Mouse (Mus musculus) midbrain, embryonic 14.5 days (tissue): ENCODE data around the gene Plekhg1. TPM values are rescaled to one million over a fixed set of nuclear protein-coding genes. Genes with fewer than 3 reads are reported as not detected.

Experiments used
- ATAC-seq: fragments of 200-750 bp; cut with Nextera tagmentation; 2 replicates; pipeline ENCODE4 v1.8.0; 2017; ENCODE audit warnings: moderate number of reproducible peaks, moderate library complexity; ENCODE audit not compliant: low FRiP score, low TSS enrichment
- DNase-seq: peaks from one replicate; pipeline ENCODE4 v3.0.0-alpha.2; 2015
- H3K27ac ChIP-seq: fragments of 300-500 bp; sonication (generic); replicated peaks from 2 replicates; pipeline ENCODE4 v1.5.1; 2014; ENCODE audit warnings: mild to moderate bottlenecking, low read depth, low read length, moderate library complexity
- H3K27me3 ChIP-seq: fragments of 300-500 bp; sonication (generic); 2 replicates; pipeline ENCODE4 v1.6.1; 2014; ENCODE audit warnings: low read length, control low read depth, mixed read lengths; ENCODE audit not compliant: control insufficient read depth, insufficient read depth
- H3K36me3 ChIP-seq: fragments of 300-500 bp; sonication (generic); 2 replicates; pipeline ENCODE4 v1.6.1; 2014; ENCODE audit warnings: low read length, control low read depth; ENCODE audit not compliant: control insufficient read depth, insufficient read depth
- H3K4me1 ChIP-seq: fragments of 300-500 bp; sonication (generic); 2 replicates; pipeline ENCODE4 v1.6.1; 2014; ENCODE audit warnings: mild to moderate bottlenecking, antibody characterized with exemption, low read length, control low read depth; ENCODE audit not compliant: control insufficient read depth, insufficient read depth
- H3K4me2 ChIP-seq: fragments of 300-500 bp; sonication (generic); 2 replicates; pipeline ENCODE4 v1.6.1; 2014; ENCODE audit warnings: mild to moderate bottlenecking, low read length, moderate library complexity
- H3K4me3 ChIP-seq: fragments of 300-500 bp; sonication (generic); replicated peaks from 2 replicates; pipeline ENCODE4 v1.5.1; 2014; ENCODE audit warnings: low read depth, low read length
- H3K9ac ChIP-seq: fragments of 300-500 bp; sonication (generic); replicated peaks from 2 replicates; pipeline ENCODE4 v1.6.1; 2014; ENCODE audit warnings: mild to moderate bottlenecking, low read length, moderate library complexity
- H3K9me3 ChIP-seq: fragments of 300-500 bp; sonication (generic); 2 replicates; pipeline ENCODE4 v1.6.1; 2016; ENCODE audit warnings: low read length, control low read depth, mixed read lengths; ENCODE audit not compliant: control insufficient read depth
- WGBS: fragments of 180-500 bp; shearing (Covaris S2); extraction: QIAGEN DNeasy Blood & Tissue Kit; methylation state at CpG from one replicate; pipeline ENCODE4 v1.1.7; 2014; 5-methylcytosine and 5-hydroxymethylcytosine counted together
- polyA plus RNA-seq: library from polyadenylated mRNA; unstranded; fragments of >200 nt; fragmentation: Nextera tagmentation; extraction: Ambion mirVana; gene quantifications from 2 replicates; pipeline ENCODE4 v1.2.1, GENCODE M21; 2014

Gene Plekhg1
- polyA plus RNA-seq, 1 experiment from 2014 or later, result 8.9 TPM

DNA sequence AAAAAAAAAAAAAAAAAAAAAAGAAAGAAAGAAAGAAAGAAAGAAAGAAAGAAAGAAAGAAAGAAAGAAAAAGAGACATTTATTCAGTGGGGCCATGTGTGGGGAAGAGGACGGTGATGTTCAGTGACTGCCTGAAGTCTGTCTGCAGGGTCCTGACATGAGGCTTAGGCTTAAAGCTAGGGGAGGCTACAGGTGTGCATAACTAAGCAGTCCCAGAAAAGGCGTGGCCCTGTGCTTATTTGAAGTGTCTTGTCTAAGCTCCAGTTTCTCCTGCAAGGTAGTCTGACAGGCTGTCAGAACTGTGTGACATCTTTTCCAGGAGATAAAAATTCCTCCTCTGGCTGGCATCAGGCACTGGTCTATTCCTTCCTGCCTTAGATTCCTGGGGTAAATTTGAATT is 37.6 kb upstream of the Plekhg1 start:
- H3K4me3 ChIP-seq, result no peak overlapping the region
- no peaks in the 10 kb centered on the region for H3K36me3 ChIP-seq
- no peak for DNase-seq
- H3K9ac ChIP-seq, result no peak overlapping the region
- H3K27ac ChIP-seq, result no peak overlapping the region
- ATAC-seq, result no peak
- H3K27me3 ChIP-seq, result no peaks in the 10 kb centered on the region
- no peak overlapping the region for H3K4me2 ChIP-seq
- no peaks in the 10 kb centered on the region for H3K9me3 ChIP-seq
- no peaks in the 10 kb centered on the region for H3K4me1 ChIP-seq
- 80% methylated on average over 2 of the region's 2 CpGs for WGBS

DNA sequence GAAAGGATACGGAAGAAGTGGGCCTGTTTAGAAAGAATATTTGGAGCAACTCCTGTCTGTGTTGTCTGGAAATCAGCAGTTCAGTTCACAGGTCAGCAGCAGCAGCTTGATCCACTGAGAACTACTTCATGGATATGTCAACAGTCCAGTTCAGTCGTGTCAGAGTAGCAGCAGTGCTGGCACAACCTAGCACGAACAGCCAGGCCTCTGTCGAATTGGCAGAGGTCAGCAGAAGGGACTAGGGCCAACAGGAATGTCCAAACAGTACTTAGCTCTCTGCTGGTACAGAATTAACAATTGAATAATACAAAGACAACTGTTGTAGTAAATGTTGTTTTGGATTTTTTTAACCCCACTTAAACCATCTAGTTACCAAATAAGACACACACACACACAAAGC is 33.9 kb upstream of the Plekhg1 start:
- no peak overlapping the region for H3K4me2 ChIP-seq
- no peaks in the 10 kb centered on the region for H3K27me3 ChIP-seq
- no peaks in the 10 kb centered on the region for H3K36me3 ChIP-seq
- H3K4me1 ChIP-seq, result no peaks in the 10 kb centered on the region
- ATAC-seq (no peak), DNase-seq (no peak)
- 85% methylated on average over 4 of the region's 4 CpGs for WGBS
- H3K27ac ChIP-seq, result no peak overlapping the region
- H3K9ac ChIP-seq, result no peak overlapping the region
- H3K4me3 ChIP-seq, result no peak overlapping the region
- no peaks in the 10 kb centered on the region for H3K9me3 ChIP-seq

DNA sequence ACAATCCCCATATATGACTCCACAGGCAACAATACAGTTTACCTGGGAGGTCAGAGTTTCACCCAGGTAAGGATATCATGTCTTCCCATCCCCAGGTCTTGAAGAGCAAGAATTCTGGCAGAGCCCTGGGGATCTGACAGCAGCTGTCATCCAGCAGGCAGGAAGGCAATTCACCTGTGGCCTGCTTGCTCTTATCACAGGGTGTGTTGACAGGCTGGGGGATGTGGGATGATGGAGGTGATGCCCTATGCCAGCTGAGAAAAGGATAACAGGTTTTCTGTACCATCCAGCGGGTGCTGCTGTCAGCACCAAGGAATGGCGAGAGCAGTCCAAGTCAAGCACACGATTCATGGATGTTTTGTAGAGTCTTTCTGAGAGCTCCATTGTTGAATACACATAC is 30.1 kb upstream of the Plekhg1 start:
- Histone ChIP-seq H3K27me3 (no peaks in the 10 kb centered on the region), H3K4me2 (no peak overlapping the region), H3K9me3 (no peaks in the 10 kb centered on the region), H3K27ac (no peak overlapping the region), H3K36me3 (no peaks in the 10 kb centered on the region), H3K9ac (no peak overlapping the region), H3K4me3 (no peak overlapping the region), H3K4me1 (no peaks in the 10 kb centered on the region)
- DNase-seq, result no peak
- ATAC-seq, result no peak
- WGBS, result 96% methylated on average over 3 of the region's 3 CpGs

DNA sequence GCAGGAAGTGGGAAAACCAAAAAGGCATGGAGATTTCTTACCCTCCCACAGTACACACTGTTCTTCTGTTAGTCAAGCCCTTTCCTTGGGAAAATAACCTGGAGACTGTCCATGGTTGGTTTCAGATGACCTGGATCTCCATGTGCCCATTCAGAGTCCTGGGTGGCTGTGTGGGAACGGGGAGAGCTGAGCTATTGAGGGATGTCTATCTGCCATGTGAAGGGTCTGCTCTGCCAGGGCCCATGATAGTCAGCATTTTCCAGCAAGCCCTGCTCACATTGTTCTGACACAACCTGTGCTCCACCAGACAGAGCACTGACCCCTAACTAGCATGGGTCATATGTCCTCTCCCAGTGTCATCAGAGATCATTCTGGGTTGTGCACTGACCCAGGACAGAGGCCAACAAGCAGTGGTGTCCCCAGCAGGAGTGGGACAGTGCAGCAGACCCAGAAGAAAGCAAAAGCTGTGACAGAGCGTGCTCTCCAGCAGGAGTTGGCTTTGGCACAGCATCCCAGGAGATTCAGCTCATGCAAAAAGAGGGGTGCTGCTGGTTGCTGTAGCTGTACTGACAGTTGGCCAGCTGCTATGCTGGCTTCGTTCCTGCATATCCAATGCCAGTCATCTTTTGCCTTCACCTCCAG is 24.7 kb upstream of the Plekhg1 start:
- ATAC-seq (no peak; the same call in 1 of the 2 replicates), DNase-seq (no peak)
- Histone ChIP-seq H3K9me3 (no peaks in the 10 kb centered on the region), H3K4me2 (no peak overlapping the region), H3K27ac (no peak overlapping the region), H3K27me3 (no peaks in the 10 kb centered on the region), H3K36me3 (no peaks in the 10 kb centered on the region), H3K9ac (no peak overlapping the region), H3K4me3 (no peak overlapping the region), H3K4me1 (no peaks in the 10 kb centered on the region)
- 84% methylated on average over 3 of the region's 3 CpGs for WGBS

DNA sequence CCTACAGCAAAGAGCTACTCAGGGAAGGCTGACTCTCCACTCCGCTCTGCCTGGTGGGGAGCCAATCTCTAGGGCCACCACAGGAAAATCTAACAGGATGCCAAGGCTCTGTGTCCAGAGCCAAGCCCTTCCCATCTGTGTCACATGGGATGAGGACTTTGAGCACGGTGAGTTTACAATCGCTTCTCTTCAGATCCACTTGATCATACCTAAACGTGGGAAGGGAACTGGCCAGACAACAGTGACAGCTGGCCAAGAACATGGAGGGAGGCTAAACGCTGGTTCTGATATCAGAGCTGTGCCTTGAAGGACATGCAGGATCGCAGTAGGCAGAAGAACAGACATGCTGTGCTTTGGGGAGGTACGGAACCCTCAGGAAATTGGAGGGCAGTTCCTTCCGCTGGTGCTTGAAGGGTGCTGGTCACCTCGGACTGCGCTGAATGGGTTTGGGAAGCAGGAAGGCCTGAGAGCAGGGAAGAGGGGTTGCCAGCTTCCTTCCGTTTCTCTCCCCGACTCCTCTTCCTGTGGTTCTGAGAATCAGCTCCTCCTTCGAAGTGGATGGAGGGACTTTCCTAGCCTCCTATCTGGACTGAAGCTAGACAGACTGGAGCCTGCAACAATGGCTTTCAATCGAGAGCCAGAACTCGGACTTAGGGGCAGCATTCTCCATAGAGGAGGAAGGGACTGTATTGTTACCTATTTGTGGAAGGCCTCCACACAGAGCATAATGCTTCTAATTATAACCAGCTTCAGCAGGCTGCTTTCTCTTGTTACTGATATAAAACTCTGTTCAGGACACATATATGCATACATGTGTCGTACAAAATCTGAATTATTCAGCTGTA is 21.9 kb upstream of the Plekhg1 start:
- no peak for DNase-seq
- H3K27ac ChIP-seq, result no peak overlapping the region
- no peak overlapping the region for H3K4me2 ChIP-seq

DNA sequence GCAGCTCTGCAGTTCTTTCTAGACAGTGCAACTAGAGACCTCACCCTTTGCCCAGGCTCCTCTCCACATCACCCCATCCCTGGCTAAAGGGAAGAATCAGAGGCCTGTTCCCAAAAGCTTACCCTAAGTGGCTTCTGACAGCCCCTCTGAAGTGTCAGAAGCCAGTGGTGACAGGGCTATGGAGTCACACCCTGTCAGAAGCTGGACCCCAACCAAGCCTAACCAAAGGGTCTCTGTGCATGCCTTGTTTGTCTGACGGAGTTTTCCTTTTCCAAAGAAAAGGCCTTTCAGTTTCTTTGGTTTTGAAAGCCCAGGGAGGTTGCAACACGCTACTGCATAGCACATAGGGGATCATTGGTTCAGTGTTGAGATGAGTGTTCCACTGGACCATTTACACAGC is 19.9 kb upstream of the Plekhg1 start:
- Histone ChIP-seq H3K9ac (no peak overlapping the region), H3K27me3 (no peaks in the 10 kb centered on the region), H3K36me3 (no peaks in the 10 kb centered on the region), H3K27ac (no peak overlapping the region), H3K9me3 (no peaks in the 10 kb centered on the region), H3K4me3 (no peak overlapping the region), H3K4me2 (no peak overlapping the region), H3K4me1 (no peaks in the 10 kb centered on the region)
- ATAC-seq, result no peak
- WGBS, result 69% methylated on average over 2 of the region's 2 CpGs
- no peak for DNase-seq

More for the DNA sequence above, 21.9 kb upstream of the Plekhg1 start:
- Histone ChIP-seq H3K4me3 (no peak overlapping the region), H3K4me1 (no peaks in the 10 kb centered on the region), H3K36me3 (no peaks in the 10 kb centered on the region), H3K9ac (no peak overlapping the region), H3K9me3 (no peaks in the 10 kb centered on the region), H3K27me3 (no peaks in the 10 kb centered on the region)
- no peak for ATAC-seq
- WGBS, result 76% methylated on average over 16 of the region's 16 CpGs

DNA sequence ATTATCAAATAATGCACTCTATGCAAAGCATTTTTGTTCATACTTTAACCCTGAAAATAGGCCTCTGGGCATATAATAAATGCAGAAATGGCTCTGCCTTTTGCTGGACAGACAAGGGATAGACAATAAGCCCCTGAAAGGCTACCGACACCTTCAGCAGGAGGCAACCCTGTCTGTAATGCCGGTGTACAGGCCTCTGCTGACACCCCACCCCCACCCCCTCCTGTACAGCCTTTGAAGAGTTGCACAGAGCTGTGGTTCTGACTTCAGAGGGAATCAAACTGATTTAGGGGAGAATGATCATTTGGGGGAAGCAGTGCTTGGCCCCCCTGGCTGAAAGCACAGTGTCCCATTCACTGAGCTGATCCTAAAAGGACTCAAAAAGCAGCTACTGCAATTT is 17.8 kb upstream of the Plekhg1 start:
- DNase-seq, result peak; percentile 11
- Histone ChIP-seq H3K9me3 (no peaks in the 10 kb centered on the region), H3K4me1 (no peaks in the 10 kb centered on the region), H3K4me3 (no peak overlapping the region), H3K9ac (no peak overlapping the region), H3K27ac (no peak overlapping the region), H3K4me2 (no peak overlapping the region), H3K36me3 (no peaks in the 10 kb centered on the region), H3K27me3 (no peaks in the 10 kb centered on the region)
- WGBS, result 3% methylated on average over 2 of the region's 2 CpGs
- no peak; the same call in 1 of the 2 replicates for ATAC-seq

DNA sequence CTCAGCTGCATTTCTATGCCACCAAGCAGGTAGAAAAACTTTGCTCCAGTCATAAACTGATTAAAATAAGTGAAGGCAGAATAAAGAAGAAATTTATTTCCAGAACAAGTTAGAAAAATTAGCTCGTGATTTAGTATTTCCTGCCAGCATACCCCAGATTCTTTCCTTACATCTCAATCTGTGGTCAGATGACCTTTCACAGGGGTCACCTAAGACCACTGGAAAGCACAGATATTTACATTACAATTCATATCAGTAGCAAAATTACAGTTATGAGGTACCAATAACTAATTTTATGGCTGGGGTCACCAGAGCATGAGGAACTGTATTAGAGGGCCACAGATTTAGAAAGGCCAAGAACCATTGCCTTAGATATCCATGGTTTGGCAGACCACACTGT is 15.5 kb upstream of the Plekhg1 start:
- Histone ChIP-seq H3K36me3 (no peaks in the 10 kb centered on the region), H3K9ac (no peak overlapping the region), H3K27me3 (no peaks in the 10 kb centered on the region), H3K9me3 (no peaks in the 10 kb centered on the region), H3K4me3 (no peak overlapping the region), H3K27ac (no peak overlapping the region), H3K4me1 (no peaks in the 10 kb centered on the region), H3K4me2 (no peak overlapping the region)
- 84% methylated on average over 1 of the region's 1 CpGs for WGBS
- DNase-seq (no peak), ATAC-seq (no peak)

DNA sequence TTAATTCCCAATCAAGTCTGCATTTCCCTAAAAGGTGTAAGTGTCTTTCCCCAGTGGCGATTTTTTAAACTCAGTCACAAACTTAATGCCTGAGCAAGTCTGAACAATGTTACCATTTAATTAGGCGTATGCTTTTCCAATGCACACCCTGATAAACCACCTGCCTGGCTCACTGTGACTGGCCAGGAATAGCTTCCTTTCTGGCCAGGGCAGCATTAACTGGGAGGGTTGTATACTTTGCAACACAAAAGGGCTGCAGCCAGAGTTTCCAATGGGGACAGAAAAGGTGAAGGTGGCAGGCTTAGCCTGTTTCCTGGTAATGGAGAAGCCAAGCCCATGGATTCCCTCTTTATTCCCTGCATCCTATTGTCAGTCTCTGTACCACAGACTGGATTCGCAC is 10.5 kb upstream of the Plekhg1 start:
- 57% methylated on average over 3 of the region's 3 CpGs for WGBS

More for the DNA sequence above, 10.5 kb upstream of the Plekhg1 start:
- H3K4me3 ChIP-seq, result no peak overlapping the region
- no peak overlapping the region for H3K4me2 ChIP-seq
- H3K9me3 ChIP-seq, result no peaks in the 10 kb centered on the region
- DNase-seq (no peak), ATAC-seq (no peak)
- H3K27me3 ChIP-seq, result no peaks in the 10 kb centered on the region
- H3K9ac ChIP-seq, result no peak overlapping the region
- no peaks in the 10 kb centered on the region for H3K36me3 ChIP-seq
- H3K27ac ChIP-seq, result no peak overlapping the region
- H3K4me1 ChIP-seq, result no peaks in the 10 kb centered on the region
